Mouse (Mus musculus): ENCODE measurements around the gene Mypn. TPM values are rescaled to one million over a fixed set of nuclear protein-coding genes. Genes with fewer than 3 reads are reported as not detected.

Mypn gene
- total RNA-seq (2023) = not detected

DNA sequence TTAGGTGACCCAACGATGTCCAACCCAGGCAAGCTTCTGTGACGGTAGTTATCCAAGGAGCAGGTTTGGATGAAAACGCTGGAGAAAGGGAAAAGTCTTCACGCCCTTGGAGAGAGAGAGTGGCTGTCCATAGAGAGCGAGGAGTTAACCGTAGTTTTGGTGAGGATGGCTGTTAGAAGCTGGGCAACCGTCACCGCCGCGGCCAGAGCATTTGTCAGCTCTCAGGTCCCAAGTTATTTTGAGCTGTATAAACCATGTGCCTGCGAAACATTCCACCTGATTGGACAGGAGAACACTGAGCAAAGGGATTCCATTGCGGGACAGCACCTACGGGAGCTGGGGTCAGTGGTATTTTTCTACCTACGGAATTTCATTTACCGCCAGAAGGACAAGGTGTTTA, at the start of gene Mypn:
Gene Mypn (minus strand): TSS at position 225 of the 400 bp plus-strand sequence.

GRCm38 (mm10) chr10:63243493-63244054, 39.8 kb upstream of the Mypn start, which contains the start of gene Herc4:
Gene Herc4, plus strand, starts transcription at chr10:63243810.

GRCm38 (mm10) chr10:63099521-63099920, 104.2 kb downstream of the Mypn start, which contains the start of gene Atoh7:
Gene Atoh7, plus strand, starts transcription at chr10:63099651.

Other genes with a start within 250 kb of the Mypn start
- gene Rufy2, start 223.7 kb downstream of the Mypn start, total RNA-seq (2023) = 39.6 TPM
- gene Hnrnph3, start 179.7 kb downstream of the Mypn start, total RNA-seq (2023) = 76.1 TPM
- 2.1 TPM for gene Pbld2, start 179.6 kb downstream of the Mypn start, total RNA-seq (2023)
- gene Pbld1, start 143.8 kb downstream of the Mypn start, total RNA-seq (2023) = not detected
- gene Atoh7, start 104.3 kb downstream of the Mypn start, total RNA-seq (2023) = not detected
- gene Herc4, start 39.9 kb upstream of the Mypn start, total RNA-seq (2023) = 127 TPM
- 54.6 TPM for gene Sirt1, start 177.8 kb upstream of the Mypn start, total RNA-seq (2023)
- 2.8 TPM for gene Dnajc12, start 178.5 kb upstream of the Mypn start, total RNA-seq (2023)
- gene Gm7075, start 217.8 kb upstream of the Mypn start, total RNA-seq (2023) = not detected
- gene Ctnna3, start 226.1 kb upstream of the Mypn start, total RNA-seq (2023) = not detected